Mouse (Mus musculus): ENCODE measurements around the gene Zfp866. TPM values are rescaled to one million over a fixed set of nuclear protein-coding genes. Genes with fewer than 3 reads are reported as not detected.

Gene Zfp866
- total and polyA plus RNA-seq, 2 experiments from 2014 or later: 16.6 to 59.2 TPM

GRCm38 (mm10) chr8:69761814-69762445, 29.0 kb downstream of the Zfp866 start:
- no peak overlapping the region for H3K27ac ChIP-seq (ENCODE audit: low read depth, low read length)
- DNase-seq (no peak), ATAC-seq (no peak)
- H3K4me3 ChIP-seq (ENCODE audit: low read depth, low read length): no peak overlapping the region
- no peak overlapping the region for H3K4me2 ChIP-seq (ENCODE audit: low read depth)
- WGBS: 93% methylated on average over 4 of the region's 4 CpGs
- no peak overlapping the region for H3K9ac ChIP-seq
- no peaks in the 10 kb centered on the region for H3K27me3 ChIP-seq (ENCODE audit: insufficient read depth, low read length)
- no peaks in the 10 kb centered on the region for H3K9me3 ChIP-seq (ENCODE audit: low read length)
- no peak for TF ChIP-seq CTCF (IDR thresholded peaks at IDR 0.05; ENCODE audit: low read depth)
- no peaks in the 10 kb centered on the region for H3K4me1 ChIP-seq (ENCODE audit: insufficient read depth)
- peaks cover 44% of the 10 kb centered on the region for H3K36me3 ChIP-seq (ENCODE audit: insufficient read depth)

- H3K9ac ChIP-seq: no peak overlapping the region
- H3K4me1 ChIP-seq (ENCODE audit: insufficient read depth): no peaks in the 10 kb centered on the region
- no peaks in the 10 kb centered on the region for H3K9me3 ChIP-seq (ENCODE audit: low read length)
- H3K4me3 ChIP-seq (ENCODE audit: low read depth, low read length): no peak overlapping the region
- peaks cover 14% of the 10 kb centered on the region for H3K36me3 ChIP-seq (ENCODE audit: insufficient read depth)
- no peak for TF ChIP-seq CTCF (IDR thresholded peaks at IDR 0.05; ENCODE audit: low read depth)
- H3K27ac ChIP-seq (ENCODE audit: low read depth, low read length): no peak overlapping the region
- no peak for ATAC-seq
- no peak for DNase-seq
- no peaks in the 10 kb centered on the region for H3K27me3 ChIP-seq (ENCODE audit: insufficient read depth, low read length)
- WGBS: 94% methylated on average over 5 of the region's 5 CpGs
- no peak overlapping the region for H3K4me2 ChIP-seq (ENCODE audit: low read depth)
Observed at GRCm38 (mm10) chr8:69758316-69758715, 32.7 kb downstream of the Zfp866 start.

GRCm38 (mm10) chr8:69752437-69752836, 38.5 kb downstream of the Zfp866 start:
- ATAC-seq: no peak
- Histone ChIP-seq H3K9me3 (ENCODE audit: low read length) (no peaks in the 10 kb centered on the region), H3K36me3 (ENCODE audit: insufficient read depth) (peaks cover 7% of the 10 kb centered on the region), H3K27me3 (ENCODE audit: insufficient read depth, low read length) (no peaks in the 10 kb centered on the region), H3K4me1 (ENCODE audit: insufficient read depth) (peaks cover 9% of the 10 kb centered on the region; the same call in 1 of the 2 replicates), H3K4me3 (ENCODE audit: low read depth, low read length) (no peak overlapping the region), H3K4me2 (ENCODE audit: low read depth) (no peak overlapping the region), H3K9ac (no peak overlapping the region), H3K27ac (ENCODE audit: low read depth, low read length) (no peak overlapping the region)
- 91% methylated on average over 2 of the region's 2 CpGs for WGBS
- no peak for DNase-seq
- TF ChIP-seq CTCF (IDR thresholded peaks at IDR 0.05; ENCODE audit: low read depth): no peak

- Histone ChIP-seq H3K4me1 (ENCODE audit: insufficient read depth) (peaks cover 9% of the 10 kb centered on the region; the same call in 1 of the 2 replicates), H3K4me2 (ENCODE audit: low read depth) (peak within 1 kb of the TSS; percentile 46), H3K4me3 (ENCODE audit: low read depth, low read length) (peak within 1 kb of the TSS; percentile 59), H3K9ac (peak within 1 kb of the TSS; percentile 86), H3K36me3 (ENCODE audit: insufficient read depth) (no peaks in the 10 kb centered on the region; the same call in 1 of the 2 replicates), H3K27ac (ENCODE audit: low read depth, low read length) (peak within 1 kb of the TSS; percentile 98), H3K27me3 (ENCODE audit: insufficient read depth, low read length) (no peaks in the 10 kb centered on the region), H3K9me3 (ENCODE audit: low read length) (no peaks in the 10 kb centered on the region)
- DNase-seq: peak; percentile 96
- ATAC-seq: peak; percentile 98
- no peak for TF ChIP-seq CTCF (IDR thresholded peaks at IDR 0.05; ENCODE audit: low read depth)
- 4% methylated on average over 48 of the region's 48 CpGs for WGBS
Observed at GRCm38 (mm10) chr8:69749544-69750454, 41.2 kb downstream of the Zfp866 start, which contains the start of gene Zfp963. Gene Zfp963, minus strand, starts transcription at chr8:69749970.

GRCm38 (mm10) chr8:69741231-69741630, 49.7 kb downstream of the Zfp866 start:
- Histone ChIP-seq H3K36me3 (ENCODE audit: insufficient read depth) (peaks cover 15% of the 10 kb centered on the region; the same call in 1 of the 2 replicates), H3K4me3 (ENCODE audit: low read depth, low read length) (no peak overlapping the region), H3K9me3 (ENCODE audit: low read length) (no peaks in the 10 kb centered on the region), H3K9ac (no peak overlapping the region), H3K4me1 (ENCODE audit: insufficient read depth) (no peaks in the 10 kb centered on the region), H3K4me2 (ENCODE audit: low read depth) (no peak overlapping the region), H3K27me3 (ENCODE audit: insufficient read depth, low read length) (no peaks in the 10 kb centered on the region), H3K27ac (ENCODE audit: low read depth, low read length) (no peak overlapping the region)
- no peak for ATAC-seq
- DNase-seq: no peak
- TF ChIP-seq CTCF (IDR thresholded peaks at IDR 0.05; ENCODE audit: low read depth): no peak
- 85% methylated on average over 2 of the region's 2 CpGs for WGBS

GRCm38 (mm10) chr8:69740763-69741162, 50.2 kb downstream of the Zfp866 start:
- WGBS: 90% methylated on average over 6 of the region's 6 CpGs
- ATAC-seq (no peak), DNase-seq (no peak)
- no peak overlapping the region for H3K9ac ChIP-seq
- no peaks in the 10 kb centered on the region for H3K27me3 ChIP-seq (ENCODE audit: insufficient read depth, low read length)
- no peak overlapping the region for H3K27ac ChIP-seq (ENCODE audit: low read depth, low read length)
- no peak overlapping the region for H3K4me2 ChIP-seq (ENCODE audit: low read depth)
- TF ChIP-seq CTCF (IDR thresholded peaks at IDR 0.05; ENCODE audit: low read depth): no peak
- H3K4me3 ChIP-seq (ENCODE audit: low read depth, low read length): no peak overlapping the region
- peaks cover 15% of the 10 kb centered on the region; the same call in 1 of the 2 replicates for H3K36me3 ChIP-seq (ENCODE audit: insufficient read depth)
- H3K4me1 ChIP-seq (ENCODE audit: insufficient read depth): no peaks in the 10 kb centered on the region
- no peaks in the 10 kb centered on the region for H3K9me3 ChIP-seq (ENCODE audit: low read length)

- H3K4me1 ChIP-seq (ENCODE audit: insufficient read depth): no peaks in the 10 kb centered on the region
- H3K36me3 ChIP-seq (ENCODE audit: insufficient read depth): no peaks in the 10 kb centered on the region
- no peak overlapping the region for H3K9ac ChIP-seq
- no peak for TF ChIP-seq CTCF (IDR thresholded peaks at IDR 0.05; ENCODE audit: low read depth)
- DNase-seq (no peak), ATAC-seq (no peak)
- no peak overlapping the region for H3K4me3 ChIP-seq (ENCODE audit: low read depth, low read length)
- no peak overlapping the region for H3K27ac ChIP-seq (ENCODE audit: low read depth, low read length)
- no peaks in the 10 kb centered on the region for H3K9me3 ChIP-seq (ENCODE audit: low read length)
- no peaks in the 10 kb centered on the region for H3K27me3 ChIP-seq (ENCODE audit: insufficient read depth, low read length)
- H3K4me2 ChIP-seq (ENCODE audit: low read depth): no peak overlapping the region
- 82% methylated on average over 1 of the region's 1 CpGs for WGBS
Observed at GRCm38 (mm10) chr8:69735495-69735894, 55.5 kb downstream of the Zfp866 start.

All from forebrain, postnatal 0 days (tissue).